Mouse (Mus musculus): ENCODE data around the gene Adgrg6.

GRCm38 (mm10) chr10:14459819-14460218 lies 85.6 kb downstream of the Adgrg6 start:
- TF ChIP-seq POLR2A (IDR thresholded peaks at IDR 0.05; ENCODE audit: insufficient read depth, low read depth, low read length) (no peak), CTCF (IDR thresholded peaks at IDR 0.05) (no peak)
